Mouse (Mus musculus): ENCODE results near the gene Ncam2. TPM values are rescaled to one million over a fixed set of nuclear protein-coding genes. Genes with fewer than 3 reads are reported as not detected.

The Ncam2 gene
- total RNA-seq (2015): 0.05 TPM in 1 of 2 replicates, not detected in the other
- total RNA-seq (2017): not detected in 2 replicates

GRCm38 (mm10) chr16:81200201-81201071 is at the start of gene Ncam2:
TSS of gene Ncam2 (plus strand) at chr16:81200697.
- peak; percentile 59 for ATAC-seq (replicated peaks; ENCODE audit: poor library complexity)

DNA sequence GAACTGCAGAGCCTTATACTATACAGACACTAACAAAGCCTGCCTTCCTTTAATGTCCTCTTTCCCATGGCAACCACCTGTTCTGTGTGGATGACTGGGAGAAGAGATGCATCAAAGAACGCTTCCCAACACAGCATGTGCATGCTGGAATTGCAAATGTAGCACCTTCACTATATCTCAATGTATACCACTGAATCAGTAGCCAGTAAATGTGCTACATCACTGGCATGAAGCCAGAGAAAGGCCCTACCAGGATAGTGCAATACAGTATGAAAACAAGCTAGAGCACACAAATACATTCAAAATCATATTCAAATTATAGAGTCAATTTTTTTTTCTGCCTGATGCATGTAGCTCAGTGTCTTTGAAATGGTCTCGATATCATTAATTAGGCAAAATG is 29.7 kb upstream of the Ncam2 start:
- no peak for ATAC-seq (replicated peaks; ENCODE audit: poor library complexity)

- peak; percentile 63 for ATAC-seq (replicated peaks; ENCODE audit: poor library complexity)
Observed at GRCm38 (mm10) chr16:81175302-81175943, 25.1 kb upstream of the Ncam2 start.

DNA sequence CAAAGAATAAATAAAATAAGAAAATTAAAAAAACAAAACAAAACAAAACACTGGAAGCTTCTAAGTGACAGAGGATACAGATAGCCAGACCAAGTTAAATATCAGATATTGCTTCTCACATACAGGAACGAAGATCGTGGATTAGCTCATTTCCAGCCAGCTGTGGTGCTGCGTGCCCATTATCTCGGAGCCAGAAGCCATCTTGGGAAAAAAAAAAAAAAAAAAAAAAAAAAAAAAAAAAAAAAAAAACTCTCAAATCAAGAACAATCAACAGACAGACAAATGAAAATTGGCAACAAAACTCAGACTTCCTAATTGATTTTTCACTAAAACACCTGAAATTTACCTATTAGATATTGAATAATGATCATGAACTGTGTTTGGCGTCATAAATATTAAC is 20.7 kb upstream of the Ncam2 start:
- no peak for ATAC-seq (replicated peaks; ENCODE audit: poor library complexity)

DNA sequence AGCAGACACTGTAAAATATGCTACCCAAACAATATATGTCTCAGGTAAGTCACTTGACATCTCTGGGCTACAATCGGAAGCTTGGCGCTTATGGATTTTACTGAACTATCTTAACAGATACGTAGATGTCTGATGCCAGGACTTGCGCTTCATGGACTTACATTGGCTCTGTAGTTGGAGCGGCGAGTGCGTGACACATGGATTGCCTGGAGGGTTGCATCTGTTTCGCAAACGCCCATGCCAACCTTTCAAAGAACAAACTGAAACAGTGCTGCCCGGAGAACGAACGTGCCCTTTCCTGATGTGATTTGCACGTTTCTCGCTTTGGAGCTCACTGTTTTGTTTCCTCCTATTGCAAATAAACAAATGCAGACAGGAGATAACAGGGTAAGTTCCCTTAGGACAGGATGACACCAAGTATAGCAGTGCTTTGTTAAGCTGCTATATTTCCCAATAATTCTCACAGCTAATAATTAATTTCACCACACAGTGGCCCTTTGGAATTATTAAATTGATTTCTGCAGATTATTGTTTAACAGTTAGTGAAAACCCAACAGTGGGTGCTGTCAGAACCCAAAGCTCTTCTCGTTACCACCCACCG is 12.8 kb upstream of the Ncam2 start:
- no peak for ATAC-seq (replicated peaks; ENCODE audit: poor library complexity)

- no peak for ATAC-seq (replicated peaks; ENCODE audit: poor library complexity)
Observed at GRCm38 (mm10) chr16:81191621-81192020, 8.9 kb upstream of the Ncam2 start.

GRCm38 (mm10) chr16:81192607-81193006 is 7.9 kb upstream of the Ncam2 start:
- no peak for ATAC-seq (replicated peaks; ENCODE audit: poor library complexity)

DNA sequence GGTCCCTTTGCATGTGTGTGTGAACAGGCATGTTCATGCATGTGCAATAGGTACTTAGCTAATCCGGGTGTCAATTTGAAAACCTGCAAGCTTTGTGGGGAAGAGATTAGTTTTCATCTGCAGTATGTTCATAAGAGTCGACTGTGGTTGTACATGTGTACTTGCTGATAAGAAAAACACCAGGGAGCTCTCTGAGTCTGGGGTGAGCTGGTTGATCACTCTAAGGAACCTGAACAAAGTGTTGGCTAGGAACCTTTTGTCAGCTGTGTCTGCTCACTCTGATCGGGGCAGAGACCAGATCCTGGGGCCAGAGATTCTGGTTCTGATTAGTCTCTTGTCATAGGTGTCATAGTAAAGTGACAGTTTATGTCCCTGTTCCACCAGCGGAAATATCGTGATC is 1.0 kb upstream of the Ncam2 start:
- ATAC-seq (replicated peaks; ENCODE audit: poor library complexity): peak; percentile 59

GRCm38 (mm10) chr16:81201471-81201870 is 974 bp downstream of the Ncam2 start:
- no peak for ATAC-seq (replicated peaks; ENCODE audit: poor library complexity)

- peak; percentile 68 for ATAC-seq (replicated peaks; ENCODE audit: poor library complexity)
Observed at GRCm38 (mm10) chr16:81201992-81202391, 1.5 kb downstream of the Ncam2 start.

DNA sequence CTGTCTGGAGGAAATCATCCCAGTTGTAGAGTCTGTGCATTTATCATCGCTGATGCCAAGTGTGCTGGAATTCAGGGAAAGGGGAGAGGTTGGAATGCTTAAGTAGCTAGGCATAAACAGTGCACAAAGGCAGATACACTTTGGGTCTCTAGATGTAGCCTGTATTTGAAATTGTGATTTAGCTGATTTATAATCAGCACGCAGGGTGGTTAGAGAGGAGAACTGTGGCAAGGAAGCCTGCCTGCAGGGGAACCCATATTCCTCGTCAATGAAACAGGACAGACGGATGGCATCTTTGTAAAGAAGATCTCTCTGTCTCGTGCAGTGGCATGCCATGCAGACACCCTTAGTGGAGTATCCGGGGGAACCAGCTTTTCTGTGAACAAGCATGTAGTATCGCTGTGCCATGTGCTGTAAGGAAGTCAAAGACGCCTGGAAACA is 2.2 kb downstream of the Ncam2 start:
- ATAC-seq (replicated peaks; ENCODE audit: poor library complexity): no peak

- no peak for ATAC-seq (replicated peaks; ENCODE audit: poor library complexity)
Observed at GRCm38 (mm10) chr16:81204405-81205034, 4.0 kb downstream of the Ncam2 start.

DNA sequence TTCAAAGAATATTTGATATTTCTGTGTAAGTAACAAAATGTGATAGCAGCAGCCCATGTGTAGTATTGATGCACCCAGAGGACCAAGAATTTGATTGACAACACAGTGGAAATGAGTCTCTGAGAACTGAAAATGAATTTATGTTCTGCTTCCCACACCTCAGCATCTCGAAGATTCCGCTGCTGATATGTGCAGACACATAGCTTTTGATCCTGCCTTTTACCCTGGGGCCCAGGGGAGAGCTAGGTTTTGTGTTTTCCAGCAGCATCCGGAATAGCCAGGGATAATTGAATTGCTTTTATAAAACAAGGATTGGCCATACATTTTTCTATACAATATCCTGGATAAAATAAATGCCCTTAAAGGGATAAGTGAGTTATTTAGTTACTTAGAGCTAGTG is 20.7 kb downstream of the Ncam2 start:
- ATAC-seq (replicated peaks; ENCODE audit: poor library complexity): no peak

DNA sequence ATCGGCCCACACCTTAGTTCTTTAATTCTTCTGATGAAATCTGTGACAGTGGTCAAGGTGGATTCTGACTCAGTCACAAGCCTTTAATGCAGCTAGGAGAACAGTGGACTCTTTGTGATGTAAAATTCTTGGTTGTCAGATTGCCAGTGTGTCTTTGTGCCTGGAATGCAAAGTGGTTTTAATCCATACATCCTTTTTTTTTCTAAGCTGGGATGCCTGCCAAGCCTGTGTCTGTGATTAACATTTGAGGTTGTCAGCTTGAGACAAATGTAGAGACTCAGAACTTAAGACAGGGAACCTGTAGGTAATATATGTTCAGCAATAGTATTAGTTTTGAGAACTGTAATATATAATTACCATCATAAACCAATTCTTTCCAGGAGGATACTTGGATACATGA is 23.3 kb downstream of the Ncam2 start:
- ATAC-seq (replicated peaks; ENCODE audit: poor library complexity): no peak

DNA sequence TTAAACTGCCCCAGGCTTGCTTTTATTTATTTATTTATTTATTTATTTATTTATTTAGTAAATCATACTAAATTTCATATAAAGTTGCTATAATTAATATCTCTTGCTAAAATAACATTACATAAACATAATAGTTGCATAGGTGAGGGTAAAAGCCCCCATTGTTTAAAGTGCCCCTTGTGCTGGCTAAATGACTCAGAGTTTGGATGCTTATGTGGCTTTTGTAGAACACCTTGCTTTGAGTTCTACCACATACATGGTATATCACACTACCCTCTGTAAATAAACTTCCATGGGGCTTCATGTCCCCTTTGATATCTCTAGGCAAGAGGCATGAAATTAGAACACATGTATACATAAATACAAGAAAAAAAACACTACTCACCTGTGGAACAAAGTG is 23.8 kb downstream of the Ncam2 start:
- ATAC-seq (replicated peaks; ENCODE audit: poor library complexity): no peak

- no peak for ATAC-seq (replicated peaks; ENCODE audit: poor library complexity)
Observed at GRCm38 (mm10) chr16:81254875-81255274, 54.4 kb downstream of the Ncam2 start.

GRCm38 (mm10) chr16:81260429-81260828 is 59.9 kb downstream of the Ncam2 start:
- ATAC-seq (replicated peaks; ENCODE audit: poor library complexity): no peak

GRCm38 (mm10) chr16:81273597-81274360 is 73.3 kb downstream of the Ncam2 start:
- ATAC-seq (replicated peaks; ENCODE audit: poor library complexity): no peak

- peak; percentile 63; the same call in 1 of the 2 replicates for ATAC-seq (replicated peaks; ENCODE audit: poor library complexity)
Observed at GRCm38 (mm10) chr16:81284241-81284640, 83.7 kb downstream of the Ncam2 start.

All from megakaryocyte progenitor cell, adult 5-6 weeks (primary cell).